Mouse (Mus musculus) hindbrain, postnatal 0 days (tissue): ENCODE measurements at regions not wholly inside any gene's neighbourhood (a gene's known extent, or its start where the extent isn't known, plus 50 kb on each side); places are given as distances from the start of the nearest gene placed in this dataset.

Experiments used
- ATAC-seq: fragments of 200-750 bp; cut with Nextera tagmentation; 2 replicates; pipeline ENCODE4 v1.8.0; 2017; ENCODE audit warnings: mild to moderate bottlenecking, moderate TSS enrichment, moderate library complexity
- DNase-seq: peaks from one replicate; pipeline ENCODE4 v3.0.0-alpha.2; 2015; ENCODE audit warnings: low spot score
- H3K27ac ChIP-seq: fragments of 300-500 bp; sonication (generic); 2 replicates; pipeline ENCODE4 v1.5.1; 2014; ENCODE audit warnings: mild to moderate bottlenecking
- H3K27me3 ChIP-seq: fragments of 300-500 bp; sonication (generic); 2 replicates; pipeline ENCODE4 v1.6.1; 2014; ENCODE audit warnings: low read length, mixed read lengths; ENCODE audit not compliant: insufficient read depth
- H3K36me3 ChIP-seq: fragments of 300-500 bp; sonication (generic); 2 replicates; pipeline ENCODE4 v1.6.1; 2014; ENCODE audit warnings: low read length, mixed read lengths; ENCODE audit not compliant: insufficient read depth
- H3K4me1 ChIP-seq: fragments of 300-500 bp; sonication (generic); 2 replicates; pipeline ENCODE4 v1.6.1; 2014; ENCODE audit warnings: antibody characterized with exemption, low read length, mixed read lengths; ENCODE audit not compliant: insufficient read depth
- H3K4me2 ChIP-seq: fragments of 300-500 bp; sonication (generic); 2 replicates; pipeline ENCODE4 v1.6.1; 2014; ENCODE audit warnings: low read depth, mild to moderate bottlenecking, low read length, moderate library complexity, mixed read lengths
- H3K4me3 ChIP-seq: fragments of 300-500 bp; sonication (generic); 2 replicates; pipeline ENCODE4 v1.5.1; 2014; ENCODE audit warnings: low read length
- H3K9ac ChIP-seq: fragments of 300-500 bp; sonication (generic); replicated peaks from 2 replicates; pipeline ENCODE4 v1.6.1; 2014; ENCODE audit warnings: mild to moderate bottlenecking, low read length, moderate library complexity, mixed read lengths
- H3K9me3 ChIP-seq: fragments of 300-500 bp; sonication (generic); 2 replicates; pipeline ENCODE4 v1.6.1; 2016; ENCODE audit warnings: low read length, mixed read lengths
- CTCF ChIP-seq: IDR thresholded peaks from 2 replicates; pipeline ENCODE4 v1.5.1; 2016; ENCODE audit warnings: antibody characterized with exemption, control low read depth, low read depth
- WGBS: fragments of 180-500 bp; shearing (Covaris S2); extraction: QIAGEN DNeasy Blood & Tissue Kit; methylation state at CpG from one replicate; pipeline ENCODE4 v1.1.7; 2014; 5-methylcytosine and 5-hydroxymethylcytosine counted together

DNA sequence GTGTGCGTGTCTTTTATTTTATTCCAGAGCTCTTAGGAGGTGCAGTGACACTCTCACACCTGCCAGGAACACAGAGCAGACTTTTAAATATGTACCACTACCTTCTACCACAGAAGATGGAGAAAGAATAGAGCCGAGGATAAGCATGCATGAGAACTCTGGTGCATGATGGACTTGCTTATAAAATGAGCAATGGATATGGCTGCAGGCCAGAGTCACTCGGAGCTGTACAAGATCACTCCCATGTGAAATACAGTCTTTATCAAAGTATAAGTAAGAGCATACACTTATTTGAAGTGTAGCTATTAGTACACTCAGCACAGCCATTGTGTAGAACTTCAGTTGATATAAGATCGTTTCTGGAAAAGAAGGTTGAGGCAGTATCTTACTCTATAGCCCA, 268.8 kb upstream of the Klf3 start:
- H3K27ac ChIP-seq: no peak overlapping the region
- H3K4me3 ChIP-seq: no peak overlapping the region
- no peaks in the 10 kb centered on the region for H3K36me3 ChIP-seq
- no peak overlapping the region for H3K4me2 ChIP-seq
- H3K27me3 ChIP-seq: no peaks in the 10 kb centered on the region
- 88% methylated on average over 4 of the region's 4 CpGs for WGBS
- DNase-seq (no peak), ATAC-seq (no peak)
- no peak overlapping the region for H3K9ac ChIP-seq
- no peaks in the 10 kb centered on the region for H3K9me3 ChIP-seq
- TF ChIP-seq CTCF: no peak
- no peaks in the 10 kb centered on the region for H3K4me1 ChIP-seq

DNA sequence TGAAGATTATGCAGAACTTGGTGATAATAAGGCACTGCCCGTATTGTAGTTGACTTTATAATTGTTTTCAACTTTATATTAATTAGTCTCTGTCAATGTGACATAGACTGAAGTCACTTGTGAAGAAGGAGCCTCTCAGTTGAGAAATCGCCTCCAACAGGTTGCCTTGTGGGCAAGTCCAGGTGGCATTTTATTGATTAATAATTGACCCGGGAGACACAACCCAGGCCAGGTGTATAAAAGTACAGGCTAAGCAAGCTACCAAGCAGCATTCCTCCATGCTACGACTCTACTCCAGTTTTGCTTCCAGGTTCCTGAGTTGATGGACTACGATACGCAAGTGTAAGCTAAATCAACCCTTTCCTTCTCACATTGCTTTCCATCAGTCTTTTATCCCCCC, 268.2 kb upstream of the Klf3 start:
- Histone ChIP-seq H3K36me3 (no peaks in the 10 kb centered on the region), H3K4me2 (no peak overlapping the region), H3K27me3 (no peaks in the 10 kb centered on the region), H3K9me3 (no peaks in the 10 kb centered on the region), H3K9ac (no peak overlapping the region), H3K27ac (no peak overlapping the region), H3K4me3 (no peak overlapping the region), H3K4me1 (no peaks in the 10 kb centered on the region)
- no peak for DNase-seq
- no peak for TF ChIP-seq CTCF
- ATAC-seq: no peak
- WGBS: 96% methylated on average over 6 of the region's 6 CpGs

DNA sequence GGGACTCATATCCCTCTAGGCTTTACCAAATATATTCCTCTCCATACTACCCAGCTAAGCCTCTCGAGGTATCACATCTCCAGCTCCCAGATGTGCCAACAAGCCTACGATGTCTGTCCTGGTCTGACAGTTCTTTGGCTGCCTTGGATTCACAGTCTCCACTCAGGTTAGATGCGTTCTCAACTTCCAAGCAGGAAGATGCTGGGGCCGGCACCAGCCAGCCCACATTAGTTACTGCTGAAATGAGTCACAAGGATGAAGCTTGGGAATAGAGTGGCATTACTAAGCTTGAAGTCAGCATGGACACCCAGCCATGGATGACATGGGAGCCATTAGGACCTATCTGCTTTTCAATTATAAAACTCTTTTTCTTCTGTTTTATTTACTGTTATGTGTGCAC, 267.6 kb upstream of the Klf3 start:
- TF ChIP-seq CTCF: no peak
- Histone ChIP-seq H3K27ac (no peak overlapping the region), H3K9ac (no peak overlapping the region), H3K4me2 (no peak overlapping the region), H3K27me3 (no peaks in the 10 kb centered on the region), H3K4me1 (no peaks in the 10 kb centered on the region), H3K36me3 (no peaks in the 10 kb centered on the region), H3K4me3 (no peak overlapping the region), H3K9me3 (no peaks in the 10 kb centered on the region)
- WGBS: 98% methylated on average over 4 of the region's 4 CpGs
- ATAC-seq (no peak), DNase-seq (no peak)

DNA sequence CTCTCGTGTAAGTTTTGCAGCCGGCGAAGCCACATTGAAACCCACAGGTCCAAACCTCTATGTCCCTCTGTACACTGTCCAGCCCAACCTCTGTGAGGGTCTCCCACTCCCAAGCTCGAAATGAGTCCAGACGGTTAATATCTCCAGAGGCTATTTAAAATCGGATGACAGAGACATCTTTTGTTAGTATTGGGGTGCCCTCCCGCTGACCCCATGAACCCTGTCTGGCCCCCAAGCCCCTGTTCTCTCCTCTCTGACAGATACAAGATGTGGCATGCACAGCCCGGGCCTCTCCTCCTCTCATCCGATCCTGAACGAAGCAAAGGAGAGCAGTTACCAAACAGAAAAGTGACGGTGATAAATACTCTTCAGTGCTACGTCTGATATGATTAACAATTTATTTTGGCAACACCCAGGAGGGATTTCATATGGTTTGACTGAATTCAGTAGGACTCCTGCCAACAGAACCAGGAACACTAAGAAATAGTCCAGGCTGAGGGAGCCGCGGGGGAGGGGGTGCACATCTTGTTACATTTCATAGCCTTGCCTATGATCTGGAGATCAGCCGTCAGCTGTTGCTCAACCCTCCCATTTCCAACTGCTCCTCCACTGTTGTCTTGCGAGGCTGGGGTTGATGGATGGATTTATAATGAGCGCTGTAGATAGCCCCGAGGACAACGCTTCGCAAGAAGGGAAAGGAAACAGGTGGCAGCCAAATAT, 266.6 kb upstream of the Klf3 start:
- no peaks in the 10 kb centered on the region for H3K36me3 ChIP-seq
- 60% methylated on average over 20 of the region's 20 CpGs for WGBS
- no peak for ATAC-seq

DNA sequence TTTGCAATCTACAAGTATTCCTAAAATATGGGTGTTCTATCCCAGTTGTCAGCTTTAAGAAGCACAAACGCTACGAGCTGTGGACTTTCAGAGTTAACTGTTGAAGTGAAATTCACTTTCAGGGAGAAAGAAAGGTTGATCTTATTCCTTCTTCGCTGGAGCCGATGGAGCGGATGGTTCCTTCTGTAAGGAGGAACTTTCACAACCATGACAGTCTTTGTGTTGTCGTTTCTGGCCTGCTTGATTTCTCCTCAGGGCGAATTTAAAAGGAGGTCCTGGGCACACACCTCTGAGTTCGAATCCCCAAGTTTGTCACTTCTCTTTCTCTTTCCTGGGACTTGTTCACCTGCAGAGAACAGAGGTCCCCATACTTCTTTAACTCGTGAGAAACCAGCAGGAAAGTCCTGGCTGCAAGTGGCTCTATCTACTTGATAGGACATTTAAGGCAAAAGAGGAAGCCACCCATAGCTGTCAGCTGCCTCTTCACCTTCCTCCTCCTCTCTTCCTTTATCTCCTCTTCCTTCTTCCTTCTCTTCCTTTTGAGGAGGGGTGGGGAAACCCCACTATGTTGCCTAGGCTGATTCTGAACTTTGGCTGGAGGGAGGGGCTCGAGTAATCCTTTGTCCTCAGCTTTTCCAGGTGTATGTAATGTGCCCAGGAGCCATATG, 265.9 kb upstream of the Klf3 start:
- no peak for DNase-seq
- Histone ChIP-seq H3K27ac (no peak overlapping the region), H3K4me1 (no peaks in the 10 kb centered on the region), H3K27me3 (no peaks in the 10 kb centered on the region), H3K4me2 (no peak overlapping the region), H3K9me3 (no peaks in the 10 kb centered on the region), H3K9ac (no peak overlapping the region), H3K4me3 (no peak overlapping the region), H3K36me3 (no peaks in the 10 kb centered on the region)
- TF ChIP-seq CTCF: no peak
- no peak for ATAC-seq
- WGBS: 81% methylated on average over 10 of the region's 10 CpGs

More for the DNA sequence above, 266.6 kb upstream of the Klf3 start:
- Histone ChIP-seq H3K27me3 (no peaks in the 10 kb centered on the region), H3K27ac (no peak overlapping the region), H3K4me3 (no peak overlapping the region), H3K4me2 (no peak overlapping the region), H3K9me3 (no peaks in the 10 kb centered on the region), H3K4me1 (no peaks in the 10 kb centered on the region), H3K9ac (no peak overlapping the region)
- TF ChIP-seq CTCF: no peak
- DNase-seq: peak; percentile 20

DNA sequence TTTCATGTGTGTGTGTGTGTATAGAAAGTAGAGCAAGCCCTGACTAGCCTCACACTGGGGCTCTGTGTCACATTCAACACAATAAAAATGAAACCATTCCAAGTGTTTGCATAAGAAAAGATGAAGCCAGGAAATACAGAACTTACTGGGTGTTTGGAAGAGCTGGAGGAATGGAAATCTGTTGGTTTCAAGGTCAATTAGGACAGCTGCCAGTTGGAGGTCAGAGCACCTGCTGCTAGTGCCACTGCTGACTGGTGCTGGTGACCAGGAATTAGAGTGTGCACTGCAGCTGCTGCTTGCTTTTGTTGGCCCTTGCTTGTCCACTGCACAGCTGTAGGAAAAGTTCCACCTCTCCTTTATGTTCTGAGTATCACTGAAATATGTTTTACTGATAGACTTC, 261.4 kb upstream of the Klf3 start:
- H3K4me3 ChIP-seq: no peak overlapping the region
- H3K27ac ChIP-seq: no peak overlapping the region
- H3K27me3 ChIP-seq: no peaks in the 10 kb centered on the region
- DNase-seq: peak; percentile 12
- H3K4me2 ChIP-seq: no peak overlapping the region
- ATAC-seq: no peak
- H3K9ac ChIP-seq: no peak overlapping the region
- H3K4me1 ChIP-seq: no peaks in the 10 kb centered on the region
- no peaks in the 10 kb centered on the region for H3K36me3 ChIP-seq
- TF ChIP-seq CTCF: no peak
- H3K9me3 ChIP-seq: no peaks in the 10 kb centered on the region

DNA sequence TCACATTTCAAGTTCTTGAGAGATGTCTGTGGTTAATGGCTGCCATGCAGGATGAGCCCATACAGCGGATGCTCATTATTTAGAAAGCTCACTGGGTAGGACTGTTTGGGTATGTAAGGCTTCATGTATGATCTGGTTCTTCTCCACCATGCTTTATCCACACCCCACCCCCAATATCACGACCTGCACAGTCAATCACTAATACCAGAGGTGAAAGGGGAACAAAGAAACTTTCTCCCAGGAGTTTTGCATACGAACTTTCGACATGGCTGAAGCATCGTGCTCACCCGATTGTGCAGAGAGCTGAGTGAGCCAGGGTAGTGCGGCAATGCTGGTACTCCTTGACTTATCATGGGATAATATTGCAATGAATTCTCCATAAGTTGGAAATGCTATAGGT, 247.3 kb upstream of the Klf3 start:
- Histone ChIP-seq H3K27ac (no peak overlapping the region), H3K9me3 (no peaks in the 10 kb centered on the region), H3K9ac (no peak overlapping the region), H3K4me2 (no peak overlapping the region), H3K4me3 (no peak overlapping the region), H3K4me1 (no peaks in the 10 kb centered on the region), H3K27me3 (no peaks in the 10 kb centered on the region), H3K36me3 (no peaks in the 10 kb centered on the region)
- WGBS: 91% methylated on average over 7 of the region's 7 CpGs
- ATAC-seq (no peak), DNase-seq (no peak)
- no peak for TF ChIP-seq CTCF
